Mouse (Mus musculus): ENCODE results near the gene Wbp1l.

Wbp1l gene

DNA sequence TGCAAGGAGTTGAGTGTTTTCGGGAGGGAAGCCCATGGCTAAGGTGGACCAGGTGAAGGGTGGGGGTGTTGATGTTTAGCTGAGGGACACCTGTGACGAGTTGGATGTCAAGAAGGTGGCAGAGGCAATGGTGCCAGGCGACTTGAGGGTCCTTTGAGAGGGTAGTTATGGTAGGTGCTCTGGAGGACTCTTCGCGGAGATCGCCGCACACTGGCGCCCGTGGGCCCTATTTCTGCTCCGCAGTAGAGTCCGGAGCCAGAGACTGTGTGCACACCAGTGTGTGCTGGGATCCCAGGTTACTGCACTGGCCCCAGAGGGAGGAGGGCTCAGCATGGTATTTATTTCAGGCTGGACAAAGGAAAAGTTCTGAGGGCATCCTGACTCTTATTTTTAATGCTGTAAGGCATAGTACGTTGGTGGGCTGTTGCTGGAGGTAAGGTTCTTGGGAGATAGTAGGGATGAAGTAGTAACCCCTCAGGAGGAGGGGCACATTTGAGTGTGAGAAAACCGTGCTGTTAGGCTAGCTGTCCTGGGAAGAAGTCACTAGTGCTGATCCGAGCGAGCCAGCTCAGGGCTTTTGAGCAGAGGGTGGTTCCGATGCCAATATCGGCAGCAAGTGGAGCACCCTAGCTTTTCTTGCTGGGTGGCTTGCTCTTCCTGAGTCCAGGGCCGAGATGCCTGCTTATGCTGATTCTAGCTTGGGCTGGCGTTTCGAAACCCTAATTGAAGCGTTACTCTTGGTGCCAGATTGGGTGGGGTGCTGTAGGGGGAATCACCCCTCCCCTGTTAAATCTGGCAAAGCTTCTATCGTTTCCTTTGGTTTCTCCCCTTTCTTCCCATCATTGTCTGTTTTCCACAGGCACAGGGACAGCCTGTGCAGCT, 732 bp downstream of the Wbp1l start:
- no peak for DNase-seq (ENCODE audit: low spot score in 2 of 2)

DNA sequence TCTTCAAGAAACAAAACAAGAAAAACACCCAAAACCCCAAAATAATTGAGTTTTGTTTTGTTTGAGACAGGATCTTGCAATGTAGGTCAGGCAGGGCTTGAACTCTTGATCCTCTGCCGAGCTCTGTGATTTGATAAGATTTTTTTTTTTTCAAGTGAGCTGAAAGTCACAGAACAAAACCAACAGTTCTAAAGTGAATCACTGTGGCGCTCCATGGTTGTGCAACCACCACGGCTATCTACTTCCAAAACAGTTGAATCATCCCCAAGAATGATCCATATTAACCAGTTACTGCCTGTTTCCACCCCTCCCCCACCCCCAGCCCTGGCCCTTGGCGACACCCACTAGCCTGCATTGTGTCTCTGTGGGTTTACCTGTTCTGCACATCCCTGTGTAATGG, 1.5 kb downstream of the Wbp1l start:
- no peak for DNase-seq (ENCODE audit: low spot score in 2 of 2)

DNA sequence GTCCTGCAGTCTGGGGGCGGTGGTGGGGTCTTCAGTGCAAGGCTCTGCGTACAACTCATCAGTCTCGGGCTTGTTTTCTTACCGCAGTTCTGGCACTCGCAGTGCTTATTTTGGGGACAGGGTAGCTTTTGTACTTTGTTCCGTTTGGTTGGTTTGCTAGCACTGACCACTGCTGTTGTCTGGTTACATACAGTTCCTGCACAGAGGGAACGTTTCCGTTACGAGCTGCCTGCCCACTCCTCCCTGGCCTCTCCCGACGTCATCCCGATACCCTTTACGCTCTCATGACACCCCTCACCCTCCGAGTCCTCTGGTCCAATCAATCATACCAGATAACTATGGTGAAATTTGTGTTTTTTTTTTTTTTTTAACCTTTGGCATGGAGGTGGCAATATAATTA, 2.6 kb downstream of the Wbp1l start:
- DNase-seq (ENCODE audit: low spot score in 2 of 2), result peak in 1 of 2 experiments; percentile 19

DNA sequence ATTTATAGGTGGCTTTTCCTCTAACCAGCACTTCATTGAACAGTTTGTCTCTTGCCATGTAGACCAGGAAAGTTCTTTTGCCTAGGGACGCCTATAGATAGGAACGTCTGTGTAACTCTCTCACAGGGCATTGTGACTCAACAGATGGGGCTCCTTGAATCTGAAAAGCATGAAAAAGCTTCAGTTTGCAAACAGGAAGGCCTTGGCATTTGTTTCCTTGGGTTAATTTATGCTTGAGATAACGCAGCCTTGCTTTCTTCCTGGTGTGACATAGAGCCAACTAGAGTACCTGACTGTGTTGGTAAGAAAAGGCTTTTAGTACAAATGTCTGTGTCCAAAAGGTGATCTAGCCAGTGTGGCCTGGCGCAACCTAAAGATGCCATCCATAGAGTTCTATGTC, 3.5 kb downstream of the Wbp1l start:
- DNase-seq (ENCODE audit: low spot score in 2 of 2), result no peak

DNA sequence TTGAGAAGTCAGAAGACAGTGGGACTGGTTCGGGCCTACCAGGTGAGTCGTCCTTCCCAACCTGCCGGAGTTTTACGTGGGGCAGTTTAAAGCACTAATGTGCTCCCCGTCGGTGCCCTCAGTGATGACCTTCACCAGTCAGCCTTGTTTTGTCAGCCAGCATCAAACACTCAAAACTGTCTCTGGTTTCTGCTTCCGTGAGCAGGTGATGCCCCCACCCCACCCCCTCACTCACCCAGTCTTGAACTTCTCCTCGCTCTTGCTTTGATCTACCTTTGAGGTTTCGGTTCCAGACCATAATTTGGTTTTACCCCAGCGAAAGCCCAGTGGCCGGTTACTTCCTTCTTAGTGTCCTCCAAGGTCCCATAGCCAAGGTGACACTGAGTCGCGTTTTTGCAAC, 7.8 kb downstream of the Wbp1l start:
- peak; percentile 48 to 50 for DNase-seq (ENCODE audit: low spot score in 2 of 2)

DNA sequence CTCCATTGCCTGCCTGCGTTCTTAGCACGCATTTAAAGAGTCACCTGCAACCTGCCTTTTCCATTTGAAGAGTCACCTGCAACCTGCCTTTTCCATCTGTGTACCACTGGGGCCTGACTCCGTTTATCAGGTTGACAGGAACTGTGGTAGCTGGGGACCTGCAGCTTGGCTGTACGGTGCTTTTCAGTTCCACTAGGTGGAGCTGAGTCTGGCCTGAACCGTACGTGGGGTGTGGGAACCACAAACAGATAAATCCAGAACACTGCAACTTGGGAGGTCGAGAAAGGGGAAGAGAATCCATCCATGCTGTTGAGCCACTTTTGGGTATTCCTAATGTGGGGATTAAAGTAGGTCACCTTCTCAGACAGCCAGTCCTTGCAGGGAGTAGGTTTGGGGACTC, 8.5 kb downstream of the Wbp1l start:
- DNase-seq (ENCODE audit: low spot score in 2 of 2), result peak; percentile 34 to 43

DNA sequence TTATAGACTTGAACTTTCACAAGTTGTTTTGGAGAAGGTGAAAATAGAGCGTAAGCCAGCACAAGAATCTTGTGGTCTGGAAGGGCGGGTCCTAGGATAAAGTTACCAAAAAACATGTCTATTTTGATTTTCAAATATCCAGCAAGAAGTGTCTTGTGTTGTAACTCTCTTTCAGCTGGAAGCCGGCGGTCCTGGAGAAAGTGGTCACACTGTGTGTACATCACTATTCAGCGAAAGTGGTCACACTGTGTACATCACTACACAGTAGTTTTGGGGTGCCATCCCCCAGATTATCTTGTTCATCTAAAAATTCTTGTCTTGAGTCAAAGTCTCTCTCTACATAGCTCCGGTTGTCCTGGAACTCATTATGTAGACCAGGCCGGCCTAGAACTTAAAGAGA, 9.3 kb downstream of the Wbp1l start:
- no peak for DNase-seq (ENCODE audit: low spot score in 2 of 2)

DNA sequence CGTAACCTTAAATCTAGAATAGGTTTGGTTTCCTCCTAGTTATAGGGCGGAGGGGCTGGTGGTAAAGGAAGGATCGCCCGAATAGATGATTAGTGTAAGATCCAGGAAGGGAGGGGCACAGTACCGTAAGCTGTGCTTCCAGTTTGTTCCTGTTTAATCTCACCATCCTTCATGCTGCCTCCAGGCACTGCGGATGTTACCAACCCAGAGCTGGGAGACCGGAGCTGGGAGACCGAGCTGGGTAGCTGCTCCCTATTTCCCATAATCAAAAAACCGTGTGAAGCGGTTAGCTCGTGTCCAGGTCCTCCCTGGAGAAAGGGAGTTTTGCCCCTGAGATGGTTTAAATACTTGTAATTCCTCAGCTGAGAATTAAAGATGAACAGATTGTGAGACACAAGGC, 17.5 kb downstream of the Wbp1l start:
- no peak for DNase-seq (ENCODE audit: low spot score in 2 of 2)

DNA sequence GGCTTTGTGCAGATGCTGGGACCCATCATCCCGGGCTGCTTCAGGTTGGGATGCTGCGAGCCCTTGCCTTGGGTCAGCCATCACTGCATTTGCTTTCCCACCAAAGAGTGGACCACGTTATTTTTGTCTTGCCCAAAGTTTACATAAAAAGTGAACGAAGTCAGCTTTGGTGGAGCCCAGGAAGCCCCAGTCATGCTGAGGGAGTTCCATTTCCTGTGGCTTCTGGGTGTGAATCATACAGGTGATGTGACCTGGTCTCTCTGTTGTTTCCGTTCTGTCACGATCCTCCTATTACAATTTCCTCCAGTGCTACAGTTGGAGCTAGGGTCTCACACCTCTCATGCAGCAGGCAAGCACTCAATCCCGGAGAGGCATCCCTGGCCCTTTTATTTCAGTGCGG, 18.5 kb downstream of the Wbp1l start:
- peak; percentile 47 to 53 for DNase-seq (ENCODE audit: low spot score in 2 of 2)

DNA sequence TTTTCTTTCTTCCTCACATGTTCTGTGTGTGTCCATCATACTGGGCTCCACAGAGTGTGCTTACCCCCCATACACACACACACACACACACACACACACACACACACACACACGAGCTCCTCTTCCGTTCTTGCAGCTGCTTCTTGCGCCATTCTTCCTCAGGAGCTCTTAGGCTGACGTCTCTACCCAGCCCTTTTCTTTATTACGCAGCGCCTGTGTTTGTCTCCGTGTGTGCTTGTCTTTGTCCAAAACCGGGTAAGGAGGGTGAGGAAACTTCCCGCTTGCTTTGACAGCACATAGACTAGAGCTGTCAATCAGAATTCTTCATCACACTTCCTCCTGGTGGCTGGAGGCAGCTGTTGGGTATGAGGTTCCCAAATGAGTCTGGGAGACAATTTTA, 19.4 kb downstream of the Wbp1l start:
- DNase-seq (ENCODE audit: low spot score in 2 of 2), result no peak

DNA sequence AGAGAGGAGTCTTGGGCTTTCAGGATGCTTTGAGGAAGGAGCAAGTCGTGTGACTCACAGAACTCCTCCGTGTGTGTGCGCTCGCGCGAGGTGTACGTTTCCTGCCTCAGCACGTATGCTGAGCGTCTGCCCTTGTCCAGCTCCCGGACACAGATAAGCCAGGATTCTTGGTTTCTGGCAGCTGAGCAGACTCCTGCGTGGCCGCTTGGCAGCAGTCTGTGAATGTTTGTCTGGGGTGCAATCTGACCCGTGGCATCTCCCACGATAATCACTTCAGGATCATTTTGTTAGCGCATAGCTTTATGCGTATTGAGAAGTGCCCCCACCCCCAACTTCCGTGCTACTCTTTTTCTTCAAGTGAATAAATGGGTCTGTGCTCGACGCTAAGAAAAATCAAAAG, 20.1 kb downstream of the Wbp1l start:
- DNase-seq (ENCODE audit: low spot score in 2 of 2), result no peak

DNA sequence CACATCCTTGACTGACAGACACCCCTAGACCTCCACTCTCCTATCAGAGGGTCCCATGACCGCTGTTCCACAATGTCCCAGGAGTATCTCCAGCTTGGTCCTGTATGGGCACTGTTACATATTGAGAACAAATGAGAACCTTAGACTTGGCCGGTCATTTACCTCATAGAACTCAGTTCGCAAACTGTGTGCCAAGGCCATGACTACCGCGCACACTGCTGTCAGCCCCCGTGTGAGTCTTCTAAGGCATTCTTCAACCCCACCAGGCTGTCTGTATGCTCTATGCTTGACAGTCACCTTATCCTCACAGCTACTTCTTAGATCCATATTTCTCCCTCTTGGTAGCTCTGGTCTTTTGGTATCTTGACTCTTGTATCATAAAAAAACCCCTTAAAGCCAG, 20.6 kb downstream of the Wbp1l start:
- no peak for DNase-seq (ENCODE audit: low spot score in 2 of 2)

DNA sequence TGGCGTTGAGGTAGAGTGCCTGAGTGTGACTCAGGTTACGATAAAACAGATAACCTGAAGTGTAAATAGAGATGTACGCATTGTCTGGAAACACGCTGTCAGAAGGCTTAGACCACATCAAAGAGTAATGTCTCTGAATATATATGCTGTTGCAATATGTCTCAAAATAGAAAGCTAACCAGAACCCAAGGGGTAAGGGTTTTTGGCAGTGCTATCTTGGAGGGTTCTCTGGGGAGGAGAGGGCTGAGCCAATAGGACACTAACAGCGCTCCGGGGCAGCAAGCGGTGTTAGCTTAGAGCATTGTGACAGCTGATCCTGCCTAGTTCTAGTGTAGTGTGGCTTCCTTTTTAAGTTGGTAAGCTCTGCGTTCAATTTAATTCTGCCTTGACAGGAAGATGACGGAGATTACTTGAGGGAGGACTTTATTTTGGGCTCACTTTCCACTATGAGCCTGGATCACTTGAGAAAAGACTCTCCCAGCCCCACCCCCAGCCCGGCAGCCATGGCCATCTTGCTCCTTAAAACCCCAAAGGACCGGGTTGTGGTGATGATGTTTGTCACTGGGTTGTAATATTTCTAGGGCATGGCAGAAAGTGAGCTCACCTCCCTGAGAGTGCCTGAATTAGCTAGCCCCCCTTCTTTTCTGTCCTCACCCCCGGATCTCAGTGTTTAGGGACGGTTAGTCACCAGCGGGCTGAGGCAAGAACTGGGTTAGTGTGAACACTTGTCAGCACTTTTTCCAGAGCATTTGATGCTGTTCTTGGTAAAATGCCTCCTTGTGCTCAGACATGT, 21.3 kb downstream of the Wbp1l start:
- DNase-seq (ENCODE audit: low spot score in 2 of 2), result peak; percentile 70 to 82

DNA sequence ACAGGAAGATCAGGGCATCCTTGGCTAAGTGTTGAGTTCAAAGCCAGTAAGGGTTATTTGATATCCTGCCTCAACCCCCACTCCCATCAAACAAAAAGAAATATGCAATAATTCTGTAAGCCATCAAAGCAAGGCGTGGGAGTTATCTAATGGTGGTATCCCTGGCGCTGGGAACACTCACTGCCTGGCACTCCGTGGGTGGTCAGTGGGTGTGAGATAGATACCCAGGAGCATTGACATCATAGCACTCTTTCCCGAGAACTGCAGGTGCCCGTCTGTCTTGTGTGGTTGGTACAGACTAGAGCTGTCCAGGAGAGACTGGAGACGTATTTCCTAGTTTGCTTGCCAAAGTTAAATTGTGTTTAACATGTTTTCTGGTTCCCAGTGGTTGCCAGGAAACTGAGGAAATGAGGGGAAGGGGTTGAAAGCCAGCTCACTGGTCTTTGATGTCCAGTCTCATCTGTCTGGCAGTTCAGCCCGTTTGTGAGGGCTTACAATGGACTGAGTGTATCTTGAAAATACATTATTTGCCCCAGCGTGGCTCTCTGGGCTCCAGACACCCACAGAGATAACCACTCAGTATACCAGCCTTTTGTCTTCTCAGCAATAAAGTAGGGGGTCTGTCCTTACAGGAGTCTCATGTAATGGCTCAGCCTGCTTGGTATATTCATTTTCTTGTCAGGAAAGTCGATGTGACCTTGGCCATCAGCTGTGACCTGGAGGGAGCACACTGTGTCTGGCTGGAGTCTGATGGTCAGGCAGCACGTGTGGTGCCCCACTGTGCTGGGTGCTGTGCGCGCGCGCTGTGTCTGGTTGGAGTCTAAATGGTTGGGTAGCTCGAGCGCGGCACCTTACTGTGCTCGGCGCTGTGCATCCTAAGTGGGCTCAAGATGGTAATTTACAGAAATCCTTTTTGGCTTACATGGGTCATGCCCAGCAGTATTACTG, 22.6 kb downstream of the Wbp1l start:
- no peak for DNase-seq (ENCODE audit: low spot score in 2 of 2)

DNA sequence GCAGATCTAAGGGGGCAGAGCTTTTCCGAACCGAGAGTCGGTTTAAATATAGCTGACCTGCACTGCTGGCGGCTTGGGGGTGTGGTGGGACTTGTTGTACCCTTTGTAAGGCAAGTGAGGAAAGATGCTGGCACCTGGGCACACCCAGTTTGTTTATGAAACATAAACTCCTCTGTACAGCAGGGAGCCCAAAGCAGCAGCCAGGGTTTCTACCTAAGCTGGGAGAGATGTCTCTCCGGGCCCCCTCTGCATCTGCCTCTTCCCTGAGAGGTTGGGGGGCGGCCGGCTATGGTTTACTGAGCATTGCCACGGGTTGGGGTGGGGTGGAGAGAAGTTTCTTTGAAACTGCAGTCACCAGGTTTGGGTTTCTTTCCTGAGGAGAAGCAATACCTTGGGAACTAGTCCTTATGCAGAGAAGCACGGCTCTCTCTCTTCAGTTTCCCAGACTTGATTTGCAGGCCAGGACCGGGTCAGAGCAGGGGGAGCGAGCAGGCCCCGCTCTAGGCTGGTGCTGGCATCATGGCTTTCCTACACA, 23.8 kb downstream of the Wbp1l start:
- no peak for DNase-seq (ENCODE audit: low spot score in 2 of 2)

DNA sequence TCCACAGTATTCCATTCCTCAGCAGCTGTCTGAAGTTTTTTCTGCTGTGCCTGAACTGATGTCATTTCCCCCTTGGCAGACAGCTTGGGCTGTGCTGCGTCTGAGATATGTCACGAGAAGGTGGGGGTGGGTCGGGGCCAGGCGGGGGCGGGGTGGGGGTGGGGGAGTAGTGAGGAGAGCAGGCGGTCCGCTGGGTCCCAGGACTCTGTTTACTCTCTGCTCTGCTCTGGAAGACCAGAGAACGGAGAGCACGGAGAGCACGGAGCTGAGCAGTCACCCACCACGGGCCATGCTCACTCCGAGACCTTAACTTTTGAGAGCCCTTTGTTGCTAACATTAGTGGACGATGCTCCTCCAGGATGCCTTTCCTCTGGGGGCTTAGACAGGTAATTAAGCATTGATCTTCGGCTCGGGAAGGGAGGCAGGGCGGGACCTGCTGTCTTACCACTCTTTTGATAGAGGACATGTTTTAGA, 24.3 kb downstream of the Wbp1l start:
- DNase-seq (ENCODE audit: low spot score in 2 of 2), result no peak

DNA sequence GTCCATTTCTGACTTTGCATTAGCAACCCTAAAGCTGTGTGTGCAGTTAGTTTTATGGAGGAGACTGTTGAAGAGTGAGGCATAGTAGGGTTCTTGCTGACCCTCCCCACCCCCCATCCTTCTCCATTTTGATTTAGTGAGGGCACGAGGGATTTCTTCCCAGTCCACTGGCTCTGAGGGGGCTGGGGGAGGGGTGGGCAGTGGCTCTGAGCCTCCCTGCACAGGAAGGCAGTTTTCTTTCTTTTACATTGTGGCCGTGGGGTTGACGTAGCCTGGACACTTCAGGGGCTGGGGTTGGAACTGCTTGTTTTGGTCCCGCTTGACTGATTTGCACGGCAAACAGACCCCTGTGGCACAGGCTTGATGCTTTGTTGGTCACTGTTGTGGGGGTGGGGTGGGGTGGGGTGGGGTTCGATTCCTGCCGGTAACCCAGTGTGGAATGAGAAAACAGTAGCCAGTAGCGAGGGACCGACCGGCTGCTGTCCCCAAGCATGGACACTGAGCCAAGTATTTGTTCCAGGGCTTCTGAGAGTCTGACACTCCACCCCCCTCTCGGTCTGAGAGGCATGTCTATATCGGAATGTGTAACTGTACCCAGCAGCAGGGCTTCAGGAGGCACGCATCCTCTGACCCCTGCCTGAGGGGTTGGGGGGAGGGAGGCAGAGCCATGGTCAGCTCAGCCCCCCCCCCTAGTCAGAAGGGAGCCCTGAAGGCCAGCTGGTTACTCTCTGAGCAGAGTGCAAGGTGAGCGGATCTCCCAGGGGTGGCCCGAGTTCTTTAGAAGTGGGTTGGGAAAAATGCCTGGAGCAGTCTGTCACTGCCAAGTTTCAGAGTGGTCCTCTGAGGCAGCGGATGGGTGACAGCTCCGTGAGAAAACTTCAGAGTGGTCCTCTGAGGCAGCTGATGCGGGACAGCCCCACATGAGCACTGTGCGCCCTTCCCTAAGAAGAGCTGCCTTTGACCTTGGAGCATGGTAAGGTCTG, 25.2 kb downstream of the Wbp1l start:
- DNase-seq (ENCODE audit: low spot score in 2 of 2), result no peak

DNA sequence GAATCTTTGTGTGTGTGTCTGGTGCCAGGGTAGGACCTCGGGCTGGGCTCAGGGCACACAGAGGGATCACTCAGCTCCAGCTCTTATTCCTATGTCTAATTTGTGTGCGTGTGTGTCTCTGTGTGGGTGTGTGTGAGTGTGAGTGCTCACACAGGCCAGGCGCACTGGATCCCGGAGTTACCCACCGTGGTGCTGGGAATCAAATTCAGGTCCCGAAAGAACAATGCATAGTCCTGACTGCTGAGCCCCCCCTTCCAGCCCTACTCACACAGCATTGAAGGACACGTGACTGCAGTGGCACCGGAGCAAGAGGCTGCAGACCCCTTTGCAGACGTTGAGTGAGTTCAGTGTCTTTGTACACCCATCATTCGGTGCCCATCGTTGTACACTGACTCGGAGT, 26.1 kb downstream of the Wbp1l start:
- DNase-seq (ENCODE audit: low spot score in 2 of 2), result no peak

DNA sequence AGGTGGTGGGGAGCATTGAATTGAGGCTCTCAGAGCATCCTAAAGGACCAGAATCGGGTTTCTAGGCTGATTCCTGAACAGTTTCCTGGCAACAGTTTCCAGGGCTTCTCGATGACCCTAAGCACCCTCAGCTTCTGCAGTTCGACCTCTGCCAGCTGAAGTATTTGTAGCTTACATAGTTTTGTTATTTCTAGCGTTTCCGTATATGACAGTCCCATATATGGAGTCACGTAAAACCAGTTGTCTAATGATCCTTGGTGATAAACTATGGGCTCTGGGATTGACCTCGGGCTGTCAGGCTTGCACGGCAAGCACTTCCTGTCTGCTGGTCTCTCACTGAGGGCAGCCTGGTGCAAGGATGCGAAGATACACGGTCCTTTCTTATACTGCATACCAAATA, 26.6 kb downstream of the Wbp1l start:
- DNase-seq (ENCODE audit: low spot score in 2 of 2), result no peak

DNA sequence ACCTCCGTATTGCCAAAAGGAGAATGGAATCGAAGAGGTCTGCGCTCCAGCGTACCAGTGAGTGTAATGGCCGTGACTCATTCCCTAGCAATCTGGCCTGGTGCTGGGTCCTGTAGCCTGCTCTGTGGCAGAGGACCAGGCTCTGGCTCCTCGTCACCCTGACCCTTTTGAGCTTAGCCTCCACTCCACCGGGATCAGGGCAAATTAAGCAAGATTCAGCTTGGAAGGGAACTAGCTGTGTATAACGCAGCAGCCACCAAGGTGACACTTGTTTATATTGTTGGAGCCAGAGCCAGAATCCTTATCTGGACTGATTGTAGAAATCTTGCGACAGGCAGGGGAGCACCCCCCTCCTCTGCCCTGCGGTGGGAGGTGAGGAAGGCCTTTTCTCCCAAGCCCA, 29.5 kb downstream of the Wbp1l start:
- no peak for DNase-seq (ENCODE audit: low spot score in 2 of 2)
